In the genomic region with DNA sequence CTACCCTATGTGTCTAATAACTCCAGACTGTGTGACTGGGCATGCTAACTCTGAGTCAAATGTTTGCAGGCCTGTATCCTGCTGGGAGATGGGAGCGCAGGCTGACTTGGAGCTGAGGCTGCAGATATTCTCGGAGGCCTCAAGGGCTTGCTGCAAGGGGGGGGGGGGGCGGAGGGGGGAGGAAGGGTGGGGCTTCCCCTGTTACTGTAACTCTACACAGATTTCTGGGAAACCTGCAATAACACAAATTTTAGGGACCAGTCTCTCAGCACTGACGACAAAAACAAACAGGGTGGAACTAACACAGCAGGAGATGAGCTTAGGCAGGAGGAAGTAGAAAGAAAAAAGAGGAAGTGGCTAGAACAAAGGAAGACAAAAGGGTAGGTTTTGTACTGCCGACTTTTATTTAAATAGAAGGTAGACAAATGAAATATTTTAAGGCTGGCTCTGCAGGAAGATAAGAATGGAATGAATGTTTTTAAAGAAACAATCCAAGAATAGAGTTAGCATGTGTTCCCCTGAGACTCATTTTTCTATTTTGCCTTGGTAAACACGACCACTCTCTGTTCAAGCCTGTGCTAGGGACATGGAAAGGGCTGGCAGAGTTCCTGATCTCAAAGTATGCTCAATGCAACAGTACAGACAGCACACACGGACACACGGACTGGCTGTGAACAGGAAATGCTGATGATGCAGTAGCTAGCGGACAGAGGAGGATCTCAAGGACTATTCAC, we compare ENCODE assay signal across 8 mouse cellular contexts. TPM values are rescaled to one million over a fixed set of nuclear protein-coding genes. Genes with fewer than 3 reads are reported as not detected.
DNase-seq lines count a peak whose midpoint lies in the region; ATAC-seq and TF ChIP-seq lines count a peak whose summit lies in the region.

No protein-coding gene starts in this region.

- no peak overlapping the region for H3K9ac ChIP-seq in embryonic facial prominence, embryonic 14.5 days (ENCODE audit: low read depth, low read length)
- no peak overlapping the region; the same call in 1 of the 2 replicates for H3K9ac ChIP-seq in kidney, embryonic 16.5 days (replicated peaks; ENCODE audit: low read length)
- H3K9ac ChIP-seq in neural tube, embryonic 15.5 days (replicated peaks) = no peak overlapping the region

- no peaks in the 10 kb centered on the region for H3K36me3 ChIP-seq in embryonic facial prominence, embryonic 14.5 days (ENCODE audit: control insufficient read depth, insufficient read depth, low read length)
- H3K36me3 ChIP-seq in kidney, embryonic 16.5 days (ENCODE audit: insufficient read depth, low read length) = no peaks in the 10 kb centered on the region
- no peaks in the 10 kb centered on the region for H3K36me3 ChIP-seq in neural tube, embryonic 15.5 days

- peak overlapping the region; percentile 86 for H3K27ac ChIP-seq in gastrocnemius, adult 2 months
- peak overlapping the region; percentile 63 for H3K27ac ChIP-seq in embryonic facial prominence, embryonic 14.5 days (replicated peaks; ENCODE audit: low read depth, low read length)
- H3K27ac ChIP-seq in kidney, embryonic 16.5 days (ENCODE audit: low read length) = peak overlapping the region; percentile 82
- peak overlapping the region; percentile 45; the same call in 1 of the 2 replicates for H3K27ac ChIP-seq in neural tube, embryonic 15.5 days (replicated peaks)
- H3K27ac ChIP-seq in cerebellum, adult 2 months (ENCODE audit: insufficient read depth, low read length) = no peak overlapping the region

- peak overlapping the region; percentile 3; the same call in 1 of the 2 replicates for H3K4me3 ChIP-seq in gastrocnemius, adult 2 months
- no peak overlapping the region for H3K4me3 ChIP-seq in embryonic facial prominence, embryonic 14.5 days (ENCODE audit: low read depth, low read length)
- no peak overlapping the region for H3K4me3 ChIP-seq in kidney, embryonic 16.5 days (ENCODE audit: low read length)
- no peak overlapping the region for H3K4me3 ChIP-seq in neural tube, embryonic 15.5 days (replicated peaks)
- no peak overlapping the region for H3K4me3 ChIP-seq in cerebellum, adult 2 months (replicated peaks; ENCODE audit: insufficient read depth, low read depth, low read length)

- no peak for TF ChIP-seq POLR2A in cerebellum, adult 2 months (IDR thresholded peaks at IDR 0.05; ENCODE audit: borderline replicate concordance, insufficient read depth, low read length)

- 38% methylated on average over 7 of the region's 9 CpGs for WGBS in embryonic facial prominence, embryonic 14.5 days
- WGBS in kidney, embryonic 16.5 days = 42% methylated on average over 8 of the region's 9 CpGs
- WGBS in neural tube, embryonic 15.5 days = 44% methylated on average over 9 of the region's 9 CpGs
- WGBS in cerebellum, adult 2 months = 48% methylated on average over 9 of the region's 9 CpGs

- H3K4me1 ChIP-seq in embryonic facial prominence, embryonic 14.5 days (ENCODE audit: control insufficient read depth, insufficient read depth, low read length) = peaks cover 5% of the 10 kb centered on the region
- H3K4me1 ChIP-seq in kidney, embryonic 16.5 days (ENCODE audit: insufficient read depth, low read length) = 0 out of 2 replicates have a peak, but pooled peaks cover 4% of the 10 kb centered on the region
- H3K4me1 ChIP-seq in neural tube, embryonic 15.5 days = no peaks in the 10 kb centered on the region
- no peaks in the 10 kb centered on the region for H3K4me1 ChIP-seq in cerebellum, adult 2 months (ENCODE audit: control insufficient read depth, insufficient read depth, low read length)

- H3K4me2 ChIP-seq in embryonic facial prominence, embryonic 14.5 days (ENCODE audit: low read depth, low read length) = no peak overlapping the region
- no peak overlapping the region for H3K4me2 ChIP-seq in kidney, embryonic 16.5 days (replicated peaks; ENCODE audit: low read depth, low read length)
- H3K4me2 ChIP-seq in neural tube, embryonic 15.5 days = no peak overlapping the region

- no peaks in the 10 kb centered on the region for H3K27me3 ChIP-seq in embryonic facial prominence, embryonic 14.5 days (replicated peaks; ENCODE audit: control insufficient read depth, insufficient read depth, low read length)
- H3K27me3 ChIP-seq in kidney, embryonic 16.5 days (ENCODE audit: insufficient read depth, low read length) = no peaks in the 10 kb centered on the region
- no peaks in the 10 kb centered on the region for H3K27me3 ChIP-seq in neural tube, embryonic 15.5 days (replicated peaks)
- no peaks in the 10 kb centered on the region for H3K27me3 ChIP-seq in cerebellum, adult 2 months (ENCODE audit: control insufficient read depth, insufficient read depth, low read length)

- no peak for TF ChIP-seq CTCF in gastrocnemius, adult 2 months (IDR thresholded peaks at IDR 0.05)
- no peak for TF ChIP-seq CTCF in cerebellum, adult 2 months (IDR thresholded peaks at IDR 0.05; ENCODE audit: borderline replicate concordance, insufficient read depth, low read depth, low read length)

- DNase-seq in gastrocnemius, adult 2 months = peak; percentile 47
- DNase-seq in gastrocnemius, postnatal 10 days = no peak
- peak; percentile 54 to 57 for DNase-seq in B cell, adult 2 months
- DNase-seq in embryonic facial prominence, embryonic 14.5 days (ENCODE audit: low spot score) = peak; percentile 49
- no peak for DNase-seq in cerebellum, adult 2 months
- no peak for DNase-seq in embryo, embryonic 10.5 days (ENCODE audit: low spot score)

- no peaks in the 10 kb centered on the region for H3K9me3 ChIP-seq in embryonic facial prominence, embryonic 14.5 days (ENCODE audit: control insufficient read depth, low read length)
- no peaks in the 10 kb centered on the region for H3K9me3 ChIP-seq in kidney, embryonic 16.5 days (ENCODE audit: low read length)
- H3K9me3 ChIP-seq in neural tube, embryonic 15.5 days (replicated peaks) = no peaks in the 10 kb centered on the region

- ATAC-seq in embryonic facial prominence, embryonic 14.5 days (ENCODE audit: low read depth) = 0 out of 2 replicates have a peak, but pooled peaks have one; percentile 51
- ATAC-seq in kidney, embryonic 16.5 days (ENCODE audit: low FRiP score, low TSS enrichment) = peak; percentile 83
- ATAC-seq in neural tube, embryonic 15.5 days (ENCODE audit: low FRiP score) = no peak

- intact Hi-C loops in gastrocnemius, adult 2 months (cut with DNase I) = no loop called here

RNA-seq across cellular contexts. Expression of a gene that starts 42.4 kb away (rescaled TPM):
- 10 to 100 TPM; 37.9 to 39.3 TPM for total RNA-seq in gastrocnemius, adult 2 months (2021)
- 10 to 100 TPM; 30.6 to 37.8 TPM for total RNA-seq in gastrocnemius, postnatal 10 days (2021)
- polyA plus RNA-seq in embryonic facial prominence, embryonic 14.5 days (2014; fragmentation: Nextera tagmentation; extraction: Ambion mirVana) = 62.8 and 64.7 TPM in 2 replicates
- polyA plus RNA-seq in kidney, embryonic 16.5 days (2015; fragmentation: Nextera tagmentation; extraction: Ambion mirVana) = 68.3 and 76.6 TPM in 2 replicates
- 27.5 and 37.3 TPM in 2 replicates for polyA plus RNA-seq in neural tube, embryonic 15.5 days (2015; fragmentation: Nextera tagmentation; extraction: Ambion mirVana)
- 48.2 and 49.7 TPM in 2 replicates for polyA plus RNA-seq in cerebellum, adult 2 months (2012; rRNA removed)

Comparison
In these comparisons a context has a peak if more than half of its experiments do, and no peak if none do; other contexts are left out.
1. DNase-seq: peak in gastrocnemius, adult 2 months (single experiment), B cell, adult 2 months (2 of 2) and embryonic facial prominence, embryonic 14.5 days (single experiment); none in gastrocnemius, postnatal 10 days (single experiment), cerebellum, adult 2 months (0 of 2) and embryo, embryonic 10.5 days (single experiment).